Mouse (Mus musculus) layer of hippocampus, adult 11-12 months (tissue): ENCODE data around the gene Tas2r136.

Source experiments
- DNase-seq: peaks from one replicate; pipeline ENCODE4 v3.0.0; 2022; ENCODE audit warnings: low spot score

Gene Tas2r136

DNA sequence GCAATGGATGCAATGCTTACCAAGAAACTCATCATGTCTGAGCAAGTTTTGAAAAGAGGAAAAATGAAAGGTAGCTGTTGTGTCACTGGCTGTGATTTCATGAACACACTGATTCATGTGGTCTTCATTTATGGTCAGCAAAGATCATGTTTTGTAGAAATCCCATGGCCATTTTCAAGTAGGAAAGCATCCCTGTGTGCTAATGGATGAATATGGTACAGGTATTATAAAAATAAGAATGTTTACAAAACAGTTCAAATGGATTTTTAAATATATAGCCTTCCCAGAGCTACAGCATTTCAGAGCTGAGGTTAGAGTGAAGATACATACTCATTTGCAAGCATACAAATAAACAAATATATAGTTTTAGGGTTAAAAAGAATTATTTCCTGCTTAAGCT, at the start of gene Tas2r136:
Gene Tas2r136 (minus strand): TSS at position 101 of the 400 bp plus-strand sequence.
- no peak for DNase-seq

DNA sequence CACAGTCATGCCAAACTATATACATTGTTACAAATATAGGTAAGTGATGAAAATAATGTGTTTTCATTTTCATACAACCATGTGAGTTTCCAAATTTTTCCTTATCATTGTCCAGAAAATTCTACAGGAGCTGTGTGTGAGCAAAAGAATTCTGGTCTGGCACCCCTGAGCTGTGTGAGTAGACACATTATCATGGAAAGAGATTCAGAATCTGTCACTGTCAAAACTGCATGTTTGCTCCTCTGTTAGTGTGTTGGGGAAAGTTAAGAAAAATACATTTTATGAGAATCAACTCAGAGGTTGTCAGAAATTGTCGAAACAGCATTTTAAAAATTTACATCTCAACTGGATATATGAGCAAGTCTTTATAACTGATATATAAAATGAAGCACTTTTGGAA, 24.6 kb upstream of the Tas2r136 start, which contains the start of gene Tas2r117:
Gene Tas2r117 (plus strand): TSS at position 301 of the 400 bp plus-strand sequence.
- DNase-seq, result no peak

DNA sequence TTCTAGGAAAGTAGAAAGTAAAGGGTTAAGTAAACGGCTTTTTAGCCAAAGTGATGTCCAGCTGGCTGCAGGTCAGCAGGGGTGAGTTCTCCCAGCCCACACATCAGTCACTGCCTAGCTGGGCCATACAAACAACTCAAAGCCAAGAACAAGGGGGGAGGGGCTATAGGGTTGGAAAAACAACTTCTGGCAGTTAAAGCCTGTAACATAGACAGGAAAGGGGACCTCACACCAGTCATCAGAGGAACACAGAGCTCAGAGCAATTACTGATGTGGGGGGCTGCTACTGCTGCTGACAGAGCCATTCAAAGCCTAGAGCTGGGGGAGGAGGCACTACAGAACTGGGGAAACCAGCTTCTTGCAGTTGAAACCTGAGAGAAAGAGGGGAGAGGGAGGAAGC, 17.4 kb upstream of the Tas2r136 start:
- no peak for DNase-seq

DNA sequence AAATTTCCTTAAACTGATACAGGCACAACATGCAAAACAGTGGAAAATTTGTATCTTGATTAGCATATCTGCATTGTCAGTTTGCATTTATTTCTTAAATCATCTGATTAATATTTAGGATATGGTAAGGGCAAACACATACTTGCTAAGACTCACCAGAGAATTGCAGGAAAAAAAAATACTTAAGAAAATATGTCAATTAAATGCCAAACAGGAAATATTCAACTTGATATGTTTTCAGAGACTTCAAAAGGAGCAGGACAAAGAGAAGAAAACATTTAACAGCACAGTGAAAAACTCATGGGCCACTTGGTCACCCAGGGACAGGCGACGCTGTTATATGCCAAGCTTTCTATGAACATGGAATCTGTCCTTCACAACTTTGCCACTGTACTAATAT, 16.1 kb downstream of the Tas2r136 start, which contains the start of gene Tas2r102:
Gene Tas2r102 (plus strand): TSS at position 301 of the 400 bp plus-strand sequence.
- no peak for DNase-seq

DNA sequence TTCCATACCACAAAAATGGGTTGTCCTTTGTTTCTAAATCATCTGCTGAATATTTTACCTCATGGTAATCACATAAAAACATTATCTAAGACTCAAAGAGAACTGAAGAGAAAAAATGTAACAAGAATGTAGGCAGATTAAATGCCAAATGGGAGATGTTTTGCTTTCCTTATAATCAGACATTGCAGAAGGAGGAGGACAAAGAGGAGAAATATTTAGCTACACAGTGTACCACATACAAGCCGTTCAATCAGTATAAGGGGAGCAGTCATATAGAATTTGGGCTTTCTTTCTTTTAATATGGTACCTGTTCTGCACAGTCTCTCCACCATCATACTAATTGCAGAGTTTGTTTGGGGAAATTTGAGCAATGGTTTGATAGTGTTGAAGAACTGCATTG, 23.5 kb downstream of the Tas2r136 start, which contains the start of gene Tas2r124:
Gene Tas2r124 (plus strand): TSS at position 301 of the 400 bp plus-strand sequence.
- no peak for DNase-seq

DNA sequence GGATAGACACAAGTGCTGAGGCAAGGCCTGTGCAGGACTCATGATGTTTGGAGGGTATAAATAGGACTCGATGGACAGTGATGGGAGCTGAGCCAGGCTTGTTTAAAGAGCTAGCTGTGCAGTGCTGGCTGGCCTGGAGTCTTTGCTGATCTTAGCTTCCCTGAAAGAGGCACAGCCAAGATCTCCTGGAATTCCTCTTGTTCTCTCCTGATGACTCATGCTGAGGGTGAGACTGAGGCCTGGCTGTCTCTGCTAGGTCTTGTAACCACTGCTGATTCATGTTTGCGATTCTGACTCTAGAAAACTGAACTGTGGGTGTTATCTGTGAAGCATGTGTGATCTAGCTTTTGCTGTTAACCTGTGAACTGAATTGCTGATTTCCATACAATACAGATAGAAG, 27.8 kb downstream of the Tas2r136 start:
- no peak for DNase-seq

DNA sequence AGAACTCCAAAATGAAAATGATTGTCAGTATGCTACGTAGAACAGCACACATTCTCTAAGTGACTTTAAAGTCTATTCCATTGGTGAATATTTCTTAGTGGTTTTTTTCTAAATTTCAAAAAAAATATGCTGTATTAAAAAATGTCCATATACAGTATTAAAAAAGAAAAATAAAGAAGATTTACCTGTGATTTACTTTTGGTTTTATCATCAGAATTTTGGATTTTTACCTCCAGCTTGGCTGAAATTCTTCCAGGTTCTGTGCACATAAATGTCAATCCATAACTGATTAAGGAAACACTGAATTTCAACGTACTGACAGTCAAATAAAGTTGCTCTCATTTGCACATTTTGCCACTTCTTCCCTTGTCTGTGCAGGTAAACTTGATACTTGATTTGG, 40.0 kb downstream of the Tas2r136 start, which contains the start of gene Tas2r115:
Gene Tas2r115 (minus strand): TSS at position 101 of the 400 bp plus-strand sequence.
- no peak for DNase-seq
